Comparison of ENCODE assay signal across 21 mouse cellular contexts in the genomic region with DNA sequence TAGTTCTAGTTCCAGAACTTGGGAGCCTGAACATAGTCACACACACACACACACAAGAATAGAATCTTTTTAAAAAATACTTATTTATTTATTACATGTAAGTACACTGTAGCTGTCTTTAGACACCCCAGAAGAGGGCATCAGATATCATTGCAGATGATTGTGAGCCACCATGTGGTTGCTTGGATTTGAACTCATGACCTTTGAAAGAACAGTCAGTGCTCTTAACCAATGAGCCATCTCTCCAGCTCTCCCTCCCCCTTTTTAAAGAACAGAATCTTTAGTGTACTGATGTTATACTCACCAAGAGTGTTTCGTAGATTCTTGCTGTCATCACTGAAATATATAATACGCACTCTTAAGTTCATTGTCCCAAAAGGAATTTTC. TPM values are rescaled to one million over a fixed set of nuclear protein-coding genes. Genes with fewer than 3 reads are reported as not detected.
"Had no signal": no experiment of that assay in that cellular context is flagged by ENCODE, and none has a peak within 500 bp of the region (broad histone marks: within the 10 kb centered on the region; RNA-seq: fewer than 3 reads in every experiment).

No protein-coding gene starts in this region.

- H3K27ac ChIP-seq: layer of hippocampus, adult 2 months; limb, embryonic 12.5 days; lung, embryonic 15.5 days; macrophage had no signal

- H3K4me3 ChIP-seq: layer of hippocampus, adult 2 months; limb, embryonic 12.5 days; lung, embryonic 15.5 days; megakaryocyte, embryonic 14.5 days had no signal

- H3K36me3 ChIP-seq: limb, embryonic 12.5 days; lung, embryonic 15.5 days had no signal

- DNase-seq: kidney, adult 9 months; kidney, postnatal 10 days; kidney, postnatal 4 days; lung, postnatal 14 days; right cerebral cortex, adult 18-20 months; right cerebral cortex, postnatal 25 days; thymus, adult 2 months; thymus, postnatal 25 days had no signal

- H3K4me2 ChIP-seq: limb, embryonic 12.5 days; lung, embryonic 15.5 days; midbrain, embryonic 11.5 days had no signal

- H3K9me3 ChIP-seq: limb, embryonic 12.5 days; lung, embryonic 15.5 days; megakaryocyte, embryonic 14.5 days had no signal

- H3K9ac ChIP-seq: limb, embryonic 12.5 days; lung, embryonic 15.5 days had no signal

- ATAC-seq: midbrain, embryonic 16.5 days had no signal

- H3K4me1 ChIP-seq: limb, embryonic 12.5 days; lung, embryonic 15.5 days had no signal

RNA-seq across cellular contexts. Expression of gene Hbq1a, which starts 1.3 kb away (rescaled TPM):
- polyA plus RNA-seq: intestine, embryonic 14.5 days; limb, embryonic 12.5 days; liver, adult 2 months; macrophage; small intestine, adult 2 months; thymus, adult 2 months; urinary bladder, adult 2 months had no signal

RNA-seq across cellular contexts. Expression of gene Hba-a2, which starts 2.2 kb away (rescaled TPM):
- polyA plus RNA-seq: macrophage had no signal

RNA-seq across cellular contexts. Expression of gene Hbq1b, which starts 11.8 kb away (rescaled TPM):
- total RNA-seq: left cerebral cortex, postnatal 36 days; liver, adult 2 months had no signal
- polyA plus RNA-seq: liver, adult 2 months; macrophage; small intestine, adult 2 months; urinary bladder, adult 2 months had no signal

RNA-seq across cellular contexts. Expression of gene Hba-a1, which starts 15.2 kb away (rescaled TPM):
- polyA plus RNA-seq: macrophage had no signal

RNA-seq across cellular contexts. Expression of gene Hba-x, which starts 22.3 kb away (rescaled TPM):
- total RNA-seq: layer of hippocampus, adult 2 months; layer of hippocampus, postnatal 10 days; left cerebral cortex, postnatal 36 days; liver, adult 2 months had no signal
- polyA plus RNA-seq: liver, adult 2 months; macrophage; small intestine, adult 2 months had no signal
